Mouse (Mus musculus) thymus, postnatal 36 days (tissue): ENCODE data around the gene Prss44.
A peak's percentile ranks its signal among the peaks of the same experiment; 100 is the strongest.
"Not testable (repeated sequence)": the region's sequence is repeated elsewhere in the genome, so short reads cannot be mapped to it uniquely, and the experiment has no call there.

ENCODE experiments used
- DNase-seq, 2 experiments: peaks; one replicate each; pipeline ENCODE4 v3.0.0; 2022; ENCODE audit warnings: mixed read lengths in 2 of 2

Prss44 gene

GRCm38 (mm10) chr9:110813789-110814188 is at the start of gene Prss44:
TSS of gene Prss44 (plus strand) at chr9:110813994.
- no peak for DNase-seq

GRCm38 (mm10) chr9:110772336-110772735 is 41.5 kb upstream of the Prss44 start:
- no peak for DNase-seq

GRCm38 (mm10) chr9:110774403-110775268 is 39.2 kb upstream of the Prss44 start:
- no peak for DNase-seq

DNA sequence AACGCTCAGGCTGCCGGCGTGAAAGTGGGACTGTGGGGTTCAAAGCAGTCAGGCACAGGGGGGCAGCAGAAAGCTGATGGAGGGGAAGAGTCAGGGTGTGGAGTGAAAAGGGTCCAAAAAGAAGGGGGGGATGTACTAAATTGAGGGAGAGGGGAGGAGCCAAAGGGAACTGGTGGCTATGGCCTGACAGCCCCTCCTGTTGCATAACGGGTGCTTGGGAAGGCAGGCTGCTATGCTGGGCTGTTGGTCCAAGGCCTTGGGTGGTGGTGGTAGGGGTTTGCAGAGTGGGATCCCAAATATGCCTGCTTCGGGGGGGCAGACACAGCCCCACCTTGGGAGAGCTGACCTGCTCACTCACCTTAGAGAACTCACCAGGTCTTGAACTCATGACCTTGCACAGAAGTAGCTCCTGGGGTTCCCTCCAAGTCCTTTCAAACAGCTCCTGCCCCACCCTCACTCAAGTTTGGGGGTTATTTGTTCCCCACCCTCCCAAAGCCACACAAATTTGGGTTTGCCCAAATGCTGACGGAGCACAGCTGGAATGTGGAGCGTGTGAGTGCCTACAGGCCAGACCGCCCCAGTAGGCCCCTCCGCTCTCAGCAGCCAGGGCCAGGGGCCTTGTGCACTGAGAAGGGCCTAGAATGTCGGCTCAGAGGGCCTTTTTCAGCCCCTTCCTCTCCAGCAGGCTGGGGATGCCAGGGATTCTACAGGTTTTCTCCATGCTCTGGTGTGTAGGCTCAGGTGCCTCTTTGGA is 38.3 kb upstream of the Prss44 start:
- no peak for DNase-seq

GRCm38 (mm10) chr9:110778100-110778499 is 35.7 kb upstream of the Prss44 start:
- no peak for DNase-seq

DNA sequence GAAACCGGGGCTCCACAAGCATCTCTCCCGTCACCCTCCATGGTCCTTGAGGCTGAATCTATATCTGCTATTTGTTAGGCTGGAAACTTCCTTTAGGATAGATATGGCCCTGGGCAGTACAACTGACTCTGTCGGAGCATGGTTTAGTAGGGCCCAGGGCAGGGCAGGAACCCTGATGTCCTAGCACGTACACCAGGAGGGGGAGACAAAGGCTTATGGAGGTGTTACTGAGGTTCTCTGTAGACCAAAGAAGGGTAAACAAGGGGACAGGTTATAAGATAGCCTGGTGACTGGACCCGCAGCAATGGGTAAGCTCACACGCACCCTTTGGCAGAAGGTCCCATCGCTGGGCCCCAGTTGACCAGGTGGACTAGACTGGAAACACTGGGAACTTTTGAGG is 35.2 kb upstream of the Prss44 start:
- DNase-seq, result no peak

DNA sequence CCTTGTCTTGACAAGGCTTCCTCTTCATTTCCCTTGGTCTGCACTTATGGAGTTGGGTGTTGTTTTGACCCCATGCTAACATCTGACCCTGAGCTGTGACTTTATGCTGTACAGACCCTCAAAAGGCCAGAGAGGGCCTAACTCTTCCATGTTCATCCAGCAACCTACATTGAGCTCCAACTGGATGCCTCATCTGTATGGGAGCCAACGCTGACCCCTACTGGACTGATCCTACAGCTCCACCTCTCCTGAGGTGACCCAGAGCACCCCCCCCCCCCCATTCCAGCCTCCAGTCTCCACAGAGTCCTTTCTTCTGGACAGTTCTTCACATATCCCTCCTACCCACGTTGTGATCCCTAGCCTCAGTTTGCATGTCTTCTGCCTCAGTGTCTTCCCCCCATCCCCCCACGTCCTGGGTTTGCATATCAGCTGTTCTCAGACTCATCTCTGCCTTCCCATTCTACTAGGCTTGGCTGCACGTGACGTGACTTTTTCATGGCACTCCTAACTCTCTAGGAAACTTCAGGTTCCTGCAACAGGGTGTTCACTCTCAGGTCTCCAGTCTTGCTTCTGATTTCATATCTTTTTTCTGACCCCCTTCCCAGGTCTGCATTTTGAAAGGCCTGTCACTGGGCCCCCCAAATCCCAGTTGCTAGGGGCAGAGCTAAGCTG is 34.4 kb upstream of the Prss44 start:
- no peak for DNase-seq

GRCm38 (mm10) chr9:110781256-110781721 is 32.5 kb upstream of the Prss44 start:
- peak; percentile 86 to 90 for DNase-seq

GRCm38 (mm10) chr9:110781731-110782130 is 32.1 kb upstream of the Prss44 start:
- DNase-seq, result peak in 1 of 2 experiments; percentile 32

GRCm38 (mm10) chr9:110783611-110784010 is 30.2 kb upstream of the Prss44 start:
- no peak for DNase-seq

DNA sequence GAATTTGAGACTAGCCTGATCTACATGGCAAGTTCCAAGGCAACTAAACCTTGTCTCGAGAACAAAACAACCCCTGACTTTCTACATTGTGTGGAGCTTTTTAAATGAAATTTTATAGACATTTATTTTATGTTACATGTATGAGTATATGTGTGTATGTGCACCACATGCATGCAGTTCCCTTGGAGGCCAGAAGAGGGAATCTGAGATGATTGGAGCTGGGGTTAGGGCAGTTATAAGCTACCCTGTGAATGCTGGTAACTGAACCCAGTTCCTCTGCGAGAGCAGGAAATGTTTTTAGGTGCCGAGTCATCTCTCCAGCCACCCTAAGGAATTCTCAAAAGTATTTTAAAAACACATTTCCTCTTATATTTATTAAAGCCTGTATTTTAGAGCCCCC is 25.6 kb upstream of the Prss44 start:
- DNase-seq, result no peak

DNA sequence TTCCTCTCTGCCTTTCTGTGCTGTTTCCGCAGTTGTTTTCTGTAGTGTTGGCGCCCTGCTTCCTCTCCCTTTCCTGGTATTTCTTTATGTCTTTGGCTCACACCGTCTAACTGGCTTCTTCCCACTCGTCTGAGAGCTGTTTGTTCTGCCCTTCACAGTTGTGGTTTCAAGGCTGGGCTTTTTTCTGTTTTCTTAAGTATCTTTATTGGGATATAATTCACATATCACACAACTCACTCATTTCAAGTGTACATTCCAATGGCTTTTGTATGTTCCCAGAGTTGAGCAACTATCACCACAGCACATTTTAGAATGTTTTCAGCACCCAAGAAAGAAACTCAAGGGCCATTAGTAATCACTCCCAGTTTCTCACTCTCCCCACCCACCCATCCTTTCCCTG is 23.3 kb upstream of the Prss44 start:
- DNase-seq, result no peak

GRCm38 (mm10) chr9:110797013-110797412 is 16.8 kb upstream of the Prss44 start:
- no peak for DNase-seq

- no peak for DNase-seq
Observed at GRCm38 (mm10) chr9:110797866-110798265, 15.9 kb upstream of the Prss44 start, which contains the start of gene Prss42. TSS of gene Prss42 (plus strand) at chr9:110798166.

- no peak for DNase-seq
Observed at GRCm38 (mm10) chr9:110800834-110801479, 12.8 kb upstream of the Prss44 start.

GRCm38 (mm10) chr9:110803294-110803693 is 10.5 kb upstream of the Prss44 start:
- no peak for DNase-seq

GRCm38 (mm10) chr9:110810051-110810450 is 3.7 kb upstream of the Prss44 start:
- no peak for DNase-seq

- not testable (repeated sequence) for DNase-seq
Observed at GRCm38 (mm10) chr9:110820546-110820945, 6.8 kb downstream of the Prss44 start.

- no peak for DNase-seq
Observed at GRCm38 (mm10) chr9:110821436-110821835, 7.6 kb downstream of the Prss44 start.

DNA sequence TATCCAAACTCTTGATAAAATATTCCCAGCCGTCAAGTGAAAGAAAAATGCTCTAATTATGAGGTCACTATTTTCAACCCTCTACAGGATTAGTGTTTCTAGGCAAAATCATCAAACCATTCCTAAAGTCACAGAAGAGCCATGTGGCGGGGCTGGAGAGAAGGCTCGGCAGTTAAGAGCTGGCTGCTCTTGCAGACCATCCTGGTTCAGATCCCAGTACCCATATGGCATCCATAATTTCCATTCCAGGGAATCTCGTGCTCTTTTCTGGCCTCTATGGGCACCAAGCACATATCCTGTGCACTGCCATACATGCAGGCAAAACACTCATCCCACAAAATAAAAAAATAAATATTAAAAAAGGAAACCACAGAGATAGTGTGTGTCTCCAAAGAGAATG is 11.6 kb downstream of the Prss44 start:
- DNase-seq, result no peak

GRCm38 (mm10) chr9:110825832-110826231 is 12.0 kb downstream of the Prss44 start:
- DNase-seq, result no peak

DNA sequence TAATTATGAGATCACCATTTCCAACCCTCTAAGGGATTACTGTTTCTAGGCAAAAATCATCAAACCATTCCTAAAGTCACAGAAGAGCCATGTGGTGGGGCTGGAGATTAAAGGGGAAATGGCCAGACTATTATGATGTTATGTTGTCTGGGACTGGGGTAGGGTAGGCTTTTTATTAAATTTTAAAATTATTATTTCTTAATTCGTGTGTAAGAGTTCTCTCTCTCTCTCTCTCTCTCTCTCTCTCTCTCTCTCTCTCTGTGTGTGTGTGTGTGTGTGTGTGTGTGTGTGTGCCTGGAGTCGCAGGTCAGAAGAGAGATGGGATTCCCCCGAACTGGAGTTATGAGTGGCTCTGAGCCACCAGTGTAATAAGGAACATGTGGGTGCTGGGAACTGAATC is 12.6 kb downstream of the Prss44 start, which contains the start of gene Prss43:
Gene Prss43 (plus strand): TSS at position 301 of the 400 bp plus-strand sequence.
- DNase-seq, result no peak
